Mouse (Mus musculus) testis, postnatal 14 days (tissue): ENCODE results near the gene Fbxo42.

Source experiments
- DNase-seq: peaks from one replicate; pipeline ENCODE4 v3.0.0; 2021; ENCODE audit warnings: low spot score

Gene Fbxo42

DNA sequence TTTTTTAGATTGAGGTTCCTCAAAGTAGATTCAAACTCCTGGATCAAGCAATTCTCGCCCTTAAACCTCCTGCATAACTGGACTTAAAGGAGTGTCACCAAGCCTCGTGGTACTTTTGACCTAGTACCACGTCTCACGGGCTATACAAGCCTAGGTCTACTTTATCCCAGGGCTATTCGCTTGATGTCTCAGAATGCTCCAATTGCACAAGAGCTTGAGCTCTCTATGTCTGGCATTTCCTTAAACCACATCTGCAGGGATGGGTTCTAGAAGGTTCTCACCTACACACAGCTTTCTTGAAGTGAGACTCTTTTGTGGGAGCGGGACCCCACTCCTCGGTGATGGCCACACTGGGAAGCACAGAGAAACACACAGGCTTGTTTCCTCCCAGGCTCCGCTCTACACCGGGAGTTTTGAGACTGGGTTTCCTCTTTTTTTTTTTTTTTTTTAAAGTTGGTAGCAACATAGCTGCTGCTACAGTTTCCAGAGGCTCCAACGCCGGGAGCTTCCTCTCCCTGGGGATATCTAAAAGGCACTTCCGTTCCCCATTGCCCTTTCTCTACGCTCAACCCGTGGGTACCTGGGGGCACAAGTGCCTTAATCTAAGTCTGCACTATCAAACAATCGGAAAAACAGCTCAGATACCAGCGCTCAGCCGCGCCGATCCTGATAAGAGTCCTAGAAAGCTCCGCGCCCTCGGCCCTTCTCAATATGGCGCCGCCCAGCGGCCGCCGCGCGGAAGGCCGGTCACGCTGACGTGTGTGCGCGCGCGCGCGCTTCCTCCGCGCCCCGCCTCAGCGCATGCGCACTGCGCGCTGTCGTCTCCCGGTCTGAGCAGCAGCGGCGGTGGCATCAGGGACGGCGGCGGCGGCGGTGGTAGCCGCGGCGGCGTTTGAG is at the start of gene Fbxo42:
Gene Fbxo42, plus strand, starts transcription at position 802 of the 897 bp plus-strand sequence.
- peak; percentile 92 for DNase-seq

DNA sequence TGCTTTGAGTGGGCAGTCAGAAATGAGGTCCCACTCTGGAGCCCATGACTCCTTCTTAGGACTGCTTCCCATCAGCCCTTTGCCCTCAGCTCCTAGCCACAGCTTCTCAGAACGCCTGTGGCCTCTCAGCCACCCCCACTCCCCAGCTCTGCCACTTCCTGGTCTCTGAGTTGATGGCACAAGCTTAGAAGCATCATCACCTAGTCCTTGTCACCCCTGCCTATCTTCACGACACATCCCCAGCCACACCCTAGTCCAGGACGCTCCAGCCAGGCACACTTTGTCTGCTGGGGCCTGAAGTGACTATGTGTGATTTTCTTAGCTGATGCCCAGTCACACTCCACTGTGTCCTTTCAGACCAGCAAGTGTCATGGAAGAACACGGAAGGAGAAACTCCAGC is 48.8 kb upstream of the Fbxo42 start:
- no peak for DNase-seq

DNA sequence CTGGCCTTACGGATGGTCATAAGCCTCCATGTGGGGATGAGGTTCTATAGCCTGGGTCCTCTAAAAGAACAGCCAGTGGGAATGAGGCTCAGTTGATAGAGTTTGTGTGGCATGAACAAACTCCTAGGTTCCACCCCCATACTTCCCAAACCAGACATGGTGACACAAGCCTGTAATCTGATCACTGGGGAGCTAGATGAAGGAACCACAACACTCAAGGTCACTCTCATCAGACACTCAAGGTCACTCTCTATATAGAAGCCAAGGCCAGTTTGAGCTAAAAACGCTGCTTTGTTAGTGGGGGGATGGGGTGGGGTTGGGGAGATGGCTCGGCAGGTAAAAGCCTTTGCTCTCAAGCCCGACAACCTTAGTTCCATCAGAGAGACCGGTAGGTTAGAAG is 47.8 kb upstream of the Fbxo42 start:
- no peak for DNase-seq

DNA sequence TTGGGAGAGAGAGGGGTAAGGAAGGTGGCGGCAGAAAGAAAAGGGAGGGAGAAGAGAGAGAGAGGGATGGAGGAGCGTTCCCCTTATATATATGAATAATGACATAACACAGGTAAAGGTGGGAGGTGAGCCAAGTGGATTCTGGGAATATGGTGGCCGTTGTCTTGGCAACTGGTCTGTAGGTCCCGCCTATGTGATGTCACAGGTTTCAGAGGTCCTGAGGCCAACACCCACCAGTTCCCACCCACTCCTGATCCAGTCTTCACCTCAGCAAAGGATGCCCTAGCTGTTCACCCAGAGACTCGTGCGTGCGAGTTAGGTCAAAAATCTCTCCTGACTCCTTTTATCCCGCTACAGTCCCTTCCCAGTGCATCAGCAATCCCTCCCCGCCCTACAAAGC is 46.4 kb upstream of the Fbxo42 start:
- DNase-seq = no peak

DNA sequence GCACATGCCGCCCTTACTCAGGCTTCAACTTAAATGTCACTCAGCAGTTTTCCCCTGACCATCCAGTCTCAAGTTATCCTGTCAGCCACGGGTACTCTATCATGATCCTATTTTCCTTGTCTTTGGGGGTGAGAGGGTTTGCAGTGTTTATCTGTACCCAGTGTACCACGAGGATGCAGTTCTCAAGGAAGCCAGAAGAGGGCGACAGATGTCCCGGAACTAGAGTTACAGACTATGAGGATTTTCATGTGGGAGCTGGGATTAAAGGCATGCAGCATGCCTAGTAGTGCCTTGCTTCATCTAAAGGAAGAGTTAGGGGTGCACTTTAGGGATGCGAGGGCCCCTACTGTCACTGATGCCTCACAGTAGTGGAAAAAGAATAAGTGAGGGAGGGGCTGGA is 45.9 kb upstream of the Fbxo42 start:
- no peak for DNase-seq

DNA sequence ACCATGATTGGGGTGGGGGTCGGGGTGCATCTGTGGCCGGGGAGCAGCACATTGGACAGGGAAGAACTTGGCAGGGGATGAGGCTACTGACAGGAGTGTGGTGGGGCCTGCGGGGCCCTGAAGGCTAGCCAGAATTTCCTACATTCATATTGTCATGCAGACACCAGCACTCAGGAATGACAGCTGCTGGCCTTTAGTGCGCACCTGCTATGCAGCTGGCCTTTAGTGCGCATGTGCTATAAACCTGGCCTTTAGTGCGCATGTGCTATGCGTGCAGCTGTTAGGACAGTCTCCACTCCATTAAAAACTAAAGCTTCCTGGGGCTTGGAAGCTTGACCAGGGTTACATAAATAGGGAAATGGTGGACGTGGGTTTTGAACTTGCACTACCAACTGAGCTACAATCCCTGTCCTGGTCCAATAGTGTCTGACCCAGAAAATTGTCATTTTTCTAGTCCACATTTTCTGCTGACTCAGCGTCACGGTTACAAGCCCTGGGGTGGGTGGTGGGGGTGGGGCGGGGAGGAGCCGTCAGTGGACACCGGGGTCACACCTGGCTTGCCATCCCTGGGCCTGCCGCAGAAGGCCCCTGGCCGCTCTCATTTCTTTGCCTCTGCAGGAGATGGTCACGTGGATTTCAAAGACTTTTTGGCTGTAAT is 41.1 kb upstream of the Fbxo42 start:
- no peak for DNase-seq

DNA sequence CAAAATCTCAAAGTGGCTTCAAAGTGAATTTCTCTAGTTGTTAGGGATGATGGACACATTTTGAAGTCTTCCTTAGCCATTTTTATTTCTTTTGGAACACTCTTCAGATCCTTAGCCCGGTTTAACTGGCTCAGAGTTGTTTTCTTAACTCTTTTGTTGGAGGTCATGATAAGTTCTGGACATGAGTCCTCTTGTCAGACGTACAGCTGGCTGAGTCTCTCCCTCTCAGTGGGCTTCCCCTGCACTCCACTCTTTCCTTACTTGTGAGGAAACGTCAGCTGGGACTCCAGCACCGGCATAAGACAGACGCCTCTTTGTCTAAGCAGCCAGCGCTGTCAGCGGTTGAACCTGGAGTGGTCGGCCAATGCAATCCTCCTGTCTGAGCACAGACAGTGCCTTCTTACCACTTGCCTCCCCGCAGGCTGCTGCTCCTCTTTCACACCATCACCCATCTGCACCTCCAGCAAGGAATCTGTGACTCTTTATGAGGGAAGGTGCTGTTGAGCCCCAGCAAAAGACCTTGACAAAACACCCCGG is 39.4 kb upstream of the Fbxo42 start:
- DNase-seq = no peak

DNA sequence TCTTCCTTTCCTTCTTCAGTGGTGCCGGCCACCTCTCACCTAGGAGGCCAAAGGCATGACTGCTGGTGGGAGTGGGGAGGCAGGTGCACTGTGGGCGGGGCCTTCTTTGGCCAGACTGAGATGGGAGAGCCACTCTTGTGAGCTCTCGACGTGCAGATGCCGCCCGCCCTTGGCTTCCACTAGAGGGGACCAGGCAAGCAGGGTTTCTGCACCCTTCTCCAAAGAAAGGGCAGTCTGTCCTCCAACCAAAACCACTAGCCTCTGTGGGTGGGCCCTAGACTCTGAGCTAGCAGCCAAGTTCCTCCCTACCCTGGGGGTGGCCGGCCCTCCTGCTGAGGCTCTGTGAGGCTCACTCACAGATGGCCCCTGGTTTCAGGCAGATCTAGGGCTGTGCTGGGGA is 33.9 kb upstream of the Fbxo42 start:
- DNase-seq = no peak

DNA sequence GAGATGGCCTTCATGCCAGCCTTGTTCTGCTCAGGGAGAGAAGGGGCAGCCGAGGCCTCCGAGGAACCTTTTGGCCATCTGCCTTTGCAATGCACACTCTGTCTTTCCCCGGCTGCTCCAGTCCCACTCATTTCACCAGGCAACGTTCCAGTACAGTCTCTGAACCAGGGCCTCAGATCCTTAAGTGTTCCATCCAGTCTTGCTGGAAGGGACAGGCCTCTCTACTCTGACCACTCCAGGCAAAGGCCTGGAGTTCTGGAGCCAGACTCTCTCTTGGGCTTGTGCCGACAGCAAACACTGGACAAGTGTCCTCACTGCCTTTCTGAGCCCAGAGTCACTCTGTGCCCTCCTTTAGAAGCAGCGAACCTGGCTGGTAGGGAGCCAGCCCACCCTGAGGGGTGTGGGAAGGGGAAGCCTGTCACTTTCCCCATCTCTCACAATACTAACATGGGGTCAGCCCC is 33.2 kb upstream of the Fbxo42 start:
- peak; percentile 72 for DNase-seq

DNA sequence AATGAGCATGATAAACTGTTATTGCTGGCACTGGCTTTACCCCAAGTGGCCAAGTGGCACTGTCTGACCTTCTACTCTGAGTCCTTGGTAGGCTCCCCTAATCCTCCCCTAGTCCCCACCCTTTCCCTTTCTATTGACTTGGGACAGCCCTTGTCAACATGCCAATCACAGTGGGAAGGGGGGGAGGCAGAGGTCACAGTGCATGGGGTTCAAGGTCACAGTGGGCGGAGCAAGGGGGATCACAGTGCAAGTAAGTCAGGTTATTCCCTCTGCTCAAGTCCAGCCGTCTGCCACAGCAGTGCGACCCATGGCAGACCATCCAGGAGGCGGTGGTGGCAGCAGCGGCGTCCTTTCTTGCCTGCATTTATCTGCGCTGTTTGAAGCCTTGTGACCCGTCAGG is 32.3 kb upstream of the Fbxo42 start:
- no peak for DNase-seq

DNA sequence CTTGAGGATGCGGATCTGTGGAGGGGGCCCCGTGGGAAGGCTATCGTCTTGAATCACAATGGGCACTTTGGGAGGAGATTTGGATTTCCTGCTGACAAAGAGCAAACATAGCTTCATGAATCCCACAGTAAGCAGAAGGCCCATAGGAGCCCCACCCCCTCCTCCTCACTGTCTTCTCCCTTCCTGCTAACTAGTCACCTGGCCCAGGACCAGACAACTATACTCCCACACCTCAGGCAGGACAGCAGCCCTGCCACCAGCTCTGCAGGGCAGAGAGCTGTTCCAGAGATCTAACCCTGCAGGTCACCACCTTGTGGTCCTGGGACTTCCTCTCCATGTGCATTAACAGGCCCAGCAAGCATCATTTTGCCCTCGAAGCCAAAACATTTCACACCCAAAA is 29.0 kb upstream of the Fbxo42 start:
- DNase-seq = no peak

DNA sequence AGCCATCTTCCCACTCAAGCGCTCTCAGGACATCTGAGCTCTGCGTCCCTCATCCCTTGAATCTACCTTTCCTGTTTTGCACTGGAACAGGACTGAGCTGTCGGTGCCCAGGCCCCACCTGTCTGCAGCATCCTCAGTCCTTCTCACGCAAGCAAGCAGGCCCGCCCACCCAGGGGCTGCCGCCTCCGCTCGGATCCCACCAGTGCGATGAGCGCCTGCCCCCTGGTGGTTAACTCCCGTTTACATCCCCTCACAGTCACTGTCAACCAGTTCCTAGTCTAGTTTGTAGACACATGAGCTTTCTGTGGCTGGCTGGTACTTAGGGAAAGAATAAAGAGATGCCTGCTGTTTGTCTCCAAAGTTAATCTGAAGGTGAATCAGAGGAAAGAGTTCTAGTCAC is 27.0 kb upstream of the Fbxo42 start:
- no peak for DNase-seq

DNA sequence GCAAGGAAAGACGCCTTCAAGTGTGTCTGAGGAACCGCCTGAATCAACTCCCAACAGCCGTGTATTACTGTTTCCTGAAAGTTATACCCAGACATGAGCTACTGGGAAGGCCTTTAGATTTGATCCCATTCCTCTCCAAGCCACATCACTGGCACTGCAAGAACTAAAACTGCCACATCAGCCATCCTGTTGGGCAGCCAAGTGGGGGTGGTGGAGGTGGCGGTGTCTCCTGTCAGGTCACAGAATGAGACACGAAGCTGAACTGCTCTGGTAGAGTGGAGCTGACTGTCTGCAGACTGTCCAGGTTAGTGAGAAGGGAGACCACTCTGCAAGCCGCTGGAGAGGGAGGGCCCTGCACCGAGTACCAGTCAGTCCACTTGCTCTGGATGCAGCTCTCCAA is 25.1 kb upstream of the Fbxo42 start:
- DNase-seq = no peak

DNA sequence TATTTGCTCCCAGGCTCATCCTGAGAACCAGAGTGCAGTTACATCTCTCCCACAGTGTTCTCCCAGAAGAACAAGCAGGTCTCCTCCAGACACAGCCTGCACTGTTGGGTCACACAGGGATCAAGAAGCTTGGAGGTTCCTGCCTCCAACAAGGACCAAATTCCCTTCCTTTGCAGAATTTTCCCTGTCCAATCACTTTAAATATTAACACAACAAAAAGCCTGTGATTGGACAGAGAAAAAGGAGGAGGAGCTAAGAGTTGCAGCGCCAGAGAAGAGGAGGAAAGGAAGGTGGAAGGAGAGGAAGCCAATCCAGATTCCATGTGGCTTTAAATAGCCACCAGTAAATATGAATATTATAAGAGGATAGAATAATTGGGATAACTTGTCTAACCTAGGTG is 24.6 kb upstream of the Fbxo42 start:
- DNase-seq = no peak

DNA sequence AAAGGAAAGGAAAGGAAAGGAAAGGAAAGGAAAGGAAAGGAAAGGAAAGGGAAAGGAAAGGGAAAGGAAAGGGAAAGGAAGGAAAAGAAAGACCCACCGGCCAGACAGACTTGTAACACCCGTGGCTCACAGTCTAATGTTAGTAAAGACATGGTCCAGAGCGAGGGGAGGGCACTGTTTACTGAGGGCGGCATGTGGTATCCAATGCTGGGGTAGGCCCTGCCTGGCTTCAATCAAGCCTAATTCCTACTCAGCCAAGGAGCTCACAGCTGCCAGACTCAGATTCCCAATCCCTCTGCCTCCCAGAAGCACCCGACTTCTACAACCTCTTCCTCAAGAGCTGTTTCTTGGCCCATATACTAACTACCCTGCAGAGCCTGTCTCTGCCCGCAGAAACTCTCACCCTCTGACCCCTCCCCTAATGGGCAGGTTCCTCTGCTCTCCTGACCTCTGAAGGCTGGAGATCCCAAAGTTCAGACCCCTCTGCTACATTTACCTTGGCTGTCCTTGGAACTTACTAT is 18.5 kb upstream of the Fbxo42 start:
- no peak for DNase-seq

DNA sequence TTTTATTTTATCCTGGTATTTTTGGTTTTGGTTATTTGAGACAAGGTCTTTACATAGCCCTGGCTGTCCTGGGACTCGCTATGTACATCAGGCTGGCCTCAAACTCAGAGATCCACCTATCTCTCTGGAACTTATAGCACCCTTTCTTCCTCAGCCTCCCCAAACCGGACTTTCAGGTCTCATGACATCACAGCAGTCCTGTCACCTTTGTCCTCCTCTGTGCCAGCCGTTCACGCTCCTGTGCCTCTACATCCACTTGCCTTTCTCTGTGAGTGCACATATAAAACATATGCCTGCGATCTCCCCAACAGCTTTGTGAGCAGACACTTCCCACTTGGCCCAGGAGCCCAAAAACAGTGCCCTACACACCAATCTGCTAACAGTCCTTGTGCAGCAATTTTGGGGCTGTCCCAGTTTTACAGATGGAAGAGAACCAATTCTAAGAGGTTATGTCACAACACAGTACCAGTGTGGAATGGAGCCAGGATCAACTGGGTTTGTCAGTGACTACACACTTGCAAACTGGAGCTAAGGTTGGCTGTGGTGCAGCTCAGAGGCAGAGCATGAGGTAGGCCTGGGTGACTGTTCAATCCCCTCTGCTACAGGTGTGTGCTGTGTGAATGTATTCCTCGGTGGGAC is 16.9 kb upstream of the Fbxo42 start:
- no peak for DNase-seq

DNA sequence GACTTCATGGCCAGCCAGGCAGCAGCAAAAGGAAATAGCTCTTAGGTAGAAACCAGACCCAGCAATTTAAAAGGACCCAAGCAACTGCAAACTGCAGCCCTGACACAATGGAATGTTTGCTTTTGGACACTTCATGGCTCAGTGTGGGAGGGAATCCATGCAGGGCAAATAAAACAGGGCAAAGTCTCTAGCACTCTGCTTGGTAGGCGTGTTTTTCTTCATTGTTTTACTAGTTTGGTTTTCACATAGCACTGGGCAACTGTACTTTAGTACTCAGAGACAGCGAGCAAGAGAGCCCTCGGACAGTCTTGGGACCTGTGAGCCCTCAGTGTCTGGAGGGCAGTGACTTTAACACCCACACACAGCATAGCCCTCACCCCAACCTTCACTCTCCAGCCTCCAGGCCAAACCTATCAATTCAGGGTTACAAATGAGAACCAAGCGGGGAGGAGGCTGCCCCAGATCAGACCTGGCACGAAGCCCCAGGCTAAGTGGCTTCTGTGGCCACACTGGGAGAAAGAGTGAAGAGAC is 16.1 kb upstream of the Fbxo42 start:
- no peak for DNase-seq

DNA sequence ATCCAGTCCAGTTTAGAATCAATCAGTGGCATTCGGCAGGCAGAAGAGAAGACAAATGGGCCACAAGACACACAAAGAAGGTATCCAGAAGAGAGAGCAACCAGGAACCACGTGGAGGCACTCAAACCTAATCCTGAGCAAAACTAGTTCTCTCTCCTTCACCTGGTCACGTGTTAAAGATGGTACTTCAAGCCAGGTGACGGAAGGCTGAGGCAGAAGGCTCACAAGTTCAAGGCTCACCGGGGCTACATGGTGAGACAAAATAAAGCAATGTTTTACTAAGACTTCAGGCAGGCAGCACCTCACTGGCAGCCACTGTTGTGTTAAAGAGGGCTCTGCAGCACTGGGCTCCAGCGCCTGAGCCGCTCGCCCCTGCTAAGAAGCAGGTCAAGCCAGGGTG is 15.5 kb upstream of the Fbxo42 start:
- DNase-seq = no peak

DNA sequence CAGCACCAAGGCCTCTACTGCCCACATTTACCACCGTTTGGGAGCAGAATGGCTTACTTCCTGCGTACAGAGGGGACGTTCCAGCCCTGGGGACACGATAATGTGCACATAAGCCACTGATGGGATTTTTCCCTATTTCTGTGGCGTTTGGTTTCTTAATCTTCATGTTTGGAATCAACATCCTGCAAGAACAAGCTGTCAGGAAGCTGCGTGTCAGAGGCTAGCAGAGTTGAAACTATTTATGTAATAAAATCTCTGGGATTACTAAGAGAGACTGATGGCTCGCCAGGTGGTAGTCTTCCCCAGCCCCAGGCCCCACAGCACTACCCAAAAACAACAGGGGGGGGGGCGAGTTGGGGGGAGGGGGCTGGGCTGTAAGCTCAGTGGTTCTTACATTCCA is 14.5 kb upstream of the Fbxo42 start:
- no peak for DNase-seq

DNA sequence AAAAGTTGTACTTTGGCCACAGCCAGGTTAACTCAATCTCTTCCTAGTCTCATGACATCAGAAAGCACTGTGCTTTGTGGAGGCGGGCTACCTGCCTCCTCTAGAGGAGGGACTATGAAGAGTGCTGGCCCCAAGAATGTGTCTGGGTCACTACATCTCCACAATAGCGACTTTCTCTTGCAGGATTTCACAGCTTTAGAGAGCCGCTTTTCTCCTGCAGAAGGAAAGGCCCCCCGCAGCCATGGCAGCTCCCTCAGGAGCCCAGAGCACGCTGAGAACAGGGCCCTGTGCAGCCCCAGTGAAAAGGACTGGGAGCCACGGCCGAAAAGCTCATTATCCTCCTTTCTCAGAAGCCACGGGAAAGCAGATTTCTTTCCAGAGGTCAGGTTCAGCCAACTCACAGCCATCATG is 13.7 kb upstream of the Fbxo42 start:
- no peak for DNase-seq

DNA sequence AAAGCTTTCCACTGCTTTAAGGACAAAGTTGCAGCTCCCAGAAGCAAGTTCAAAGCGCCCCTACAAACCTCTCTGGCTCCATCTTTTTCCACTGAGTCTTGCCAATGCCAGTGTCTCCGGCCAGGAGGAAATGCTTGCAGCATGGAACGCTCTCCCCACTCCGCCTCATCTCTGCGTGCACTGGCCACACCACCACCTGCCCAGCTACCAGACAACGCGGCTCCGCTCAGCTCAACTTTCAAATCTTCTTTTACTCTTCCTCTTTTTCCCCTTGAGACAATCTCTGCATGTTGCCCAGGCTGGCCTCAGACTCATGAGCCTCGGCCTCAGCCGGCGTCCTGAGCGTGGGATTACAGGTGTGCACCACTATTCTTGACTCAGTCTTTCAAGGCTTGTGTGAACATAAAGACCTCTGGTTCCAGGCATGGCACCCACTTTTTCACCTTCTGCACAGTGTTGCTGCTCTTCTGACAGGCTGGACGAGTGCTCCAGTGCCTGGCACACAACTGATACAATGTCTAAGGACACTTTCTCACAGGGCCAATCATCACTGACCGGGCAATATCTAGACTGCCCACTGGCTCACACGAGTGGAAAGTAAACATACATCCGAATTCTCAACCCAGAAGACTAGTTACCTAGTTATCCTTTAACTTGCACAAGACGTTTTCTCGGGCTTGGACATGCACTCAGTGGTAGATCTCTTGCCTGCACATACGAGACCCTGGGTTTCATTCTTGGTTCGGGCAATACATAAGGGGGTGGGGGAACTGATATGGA is 12.8 kb upstream of the Fbxo42 start:
- no peak for DNase-seq

DNA sequence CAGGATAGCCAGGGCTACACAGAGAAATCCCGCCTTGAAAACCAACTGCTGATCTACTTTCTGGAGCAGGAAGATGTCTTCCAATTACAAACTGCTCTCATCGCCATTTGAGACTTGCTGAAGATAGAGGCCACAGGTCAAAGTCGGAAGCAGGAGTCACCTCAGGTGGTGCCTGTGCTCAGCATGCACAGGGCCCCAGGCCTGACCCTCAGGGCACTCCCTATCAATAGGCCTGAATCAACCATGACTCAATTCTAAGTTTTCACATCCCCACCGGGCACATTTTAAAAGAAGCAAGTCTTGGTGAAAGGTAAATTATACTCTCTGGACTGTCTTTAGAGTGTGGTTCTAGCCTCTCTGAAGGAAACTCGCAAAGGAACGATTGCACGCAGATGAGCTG is 11.6 kb upstream of the Fbxo42 start:
- DNase-seq = no peak
